Mouse (Mus musculus): Measurements from ENCODE around the gene Ano9. TPM values are rescaled to one million over a fixed set of nuclear protein-coding genes. Genes with fewer than 3 reads are reported as not detected.

Ano9 gene
- 0.18 TPM for polyA plus RNA-seq (2014; fragmentation: Illumina TruSeq; extraction: RNeasy Lipid Tissue Mini Kit (QIAGEN cat#74804); ENCODE audit: low read depth, low replicate concordance)

DNA sequence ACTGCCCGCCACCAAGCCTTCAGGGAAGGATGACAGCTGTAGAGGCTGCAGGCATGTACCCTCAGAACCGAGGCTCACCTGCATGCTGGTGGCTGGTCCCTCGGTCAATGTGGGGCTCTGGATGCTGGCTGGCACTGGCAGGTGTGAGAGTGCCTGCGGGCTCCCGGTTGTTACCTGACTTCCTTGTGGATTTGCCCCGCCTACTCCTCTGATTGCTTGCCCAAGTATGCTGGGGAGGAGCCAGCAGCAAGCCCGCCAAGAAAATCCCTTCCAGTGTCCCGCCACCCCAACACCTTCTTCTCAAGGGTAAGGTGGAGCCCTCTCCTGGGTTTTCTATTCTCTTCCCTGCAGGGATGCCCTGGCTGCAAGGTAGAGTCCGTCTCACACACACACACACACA, at the start of gene Ano9:
Ano9 (minus strand) TSS at position 171 of the 400 bp plus-strand sequence.

DNA sequence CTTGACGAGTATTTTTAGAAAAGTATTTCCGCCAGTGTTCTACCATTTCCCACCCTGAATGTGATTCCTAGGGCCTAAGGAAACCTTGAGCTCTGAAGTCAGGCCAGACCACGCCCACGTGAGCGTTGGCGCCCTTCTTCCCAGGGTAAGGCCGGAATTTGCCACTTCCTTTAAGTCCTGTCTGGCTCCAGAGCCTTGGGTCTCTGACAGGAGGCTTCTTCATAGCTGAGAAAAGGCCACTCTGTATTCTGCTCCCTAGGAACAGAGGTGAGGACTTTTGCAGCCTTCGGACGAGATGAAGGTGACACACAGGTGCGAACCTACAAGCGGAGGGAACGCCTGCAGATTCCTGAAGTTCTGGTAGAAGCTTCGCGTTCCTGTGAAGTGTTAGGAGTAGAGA, 4.6 kb upstream of the Ano9 start, which contains the start of gene Ptdss2:
Ptdss2 (plus strand) TSS at position 138 of the 400 bp plus-strand sequence.

DNA sequence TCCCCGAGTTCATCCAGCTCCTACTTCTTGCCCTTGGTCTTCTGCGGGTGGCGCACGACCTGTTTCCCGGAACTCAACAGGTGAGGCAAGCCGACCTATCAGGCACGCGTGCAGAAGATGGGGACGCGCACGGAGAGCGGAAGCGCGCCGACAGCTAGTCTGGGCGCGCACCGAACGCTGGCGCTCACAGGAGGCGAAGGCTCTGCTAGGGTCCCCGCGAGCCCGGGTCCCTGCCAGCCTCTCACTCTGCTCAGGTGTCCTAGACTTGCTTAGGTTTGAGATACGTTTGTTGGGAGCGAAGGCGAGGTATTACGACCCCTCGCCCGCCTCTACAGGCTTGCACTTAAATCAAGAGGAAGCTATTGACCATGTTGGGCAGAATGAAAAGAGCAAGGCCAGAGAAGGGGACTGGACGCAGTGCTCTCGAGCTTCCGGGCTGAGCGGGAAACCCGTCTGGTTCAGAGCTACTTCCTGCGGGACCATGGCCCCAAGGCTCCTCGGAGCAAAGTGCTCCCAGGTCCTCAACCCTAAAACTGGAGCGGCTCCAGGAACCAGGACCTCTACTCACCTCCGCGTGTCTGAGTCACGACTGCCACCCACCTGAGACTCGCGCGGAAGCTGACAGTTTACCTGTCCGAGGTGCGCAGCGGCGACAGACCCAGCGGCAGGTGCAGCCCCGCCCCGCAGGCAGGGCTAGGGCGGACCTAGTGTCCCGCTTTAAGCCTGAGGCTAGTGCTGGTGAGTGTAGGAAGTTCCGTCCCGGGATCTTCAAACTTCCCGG, 17.5 kb downstream of the Ano9 start, which contains the start of gene Sigirr:
Sigirr (minus strand) TSS at position 662 of the 781 bp plus-strand sequence.

DNA sequence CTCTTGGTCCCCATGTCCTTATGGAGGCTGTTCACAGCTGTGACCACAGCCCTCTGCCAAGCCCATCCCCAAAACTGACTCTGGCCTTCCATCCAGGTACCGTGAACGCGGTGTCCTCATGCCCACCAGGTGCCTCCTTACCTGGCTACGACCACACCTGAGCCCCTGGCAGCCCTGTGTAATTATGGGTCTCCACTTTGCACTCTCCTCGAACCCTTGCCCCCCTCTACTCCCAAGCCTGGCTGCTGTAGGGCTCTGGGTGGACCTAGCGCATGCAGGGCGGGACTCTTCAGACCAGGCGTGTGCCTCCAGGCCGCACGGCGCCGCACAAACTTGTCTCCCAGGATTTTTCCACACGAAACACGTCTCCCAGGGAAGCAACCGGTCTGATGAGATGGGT, 39.8 kb downstream of the Ano9 start, which contains the start of gene Pkp3:
Pkp3 (plus strand) TSS at position 378 of the 400 bp plus-strand sequence.

DNA sequence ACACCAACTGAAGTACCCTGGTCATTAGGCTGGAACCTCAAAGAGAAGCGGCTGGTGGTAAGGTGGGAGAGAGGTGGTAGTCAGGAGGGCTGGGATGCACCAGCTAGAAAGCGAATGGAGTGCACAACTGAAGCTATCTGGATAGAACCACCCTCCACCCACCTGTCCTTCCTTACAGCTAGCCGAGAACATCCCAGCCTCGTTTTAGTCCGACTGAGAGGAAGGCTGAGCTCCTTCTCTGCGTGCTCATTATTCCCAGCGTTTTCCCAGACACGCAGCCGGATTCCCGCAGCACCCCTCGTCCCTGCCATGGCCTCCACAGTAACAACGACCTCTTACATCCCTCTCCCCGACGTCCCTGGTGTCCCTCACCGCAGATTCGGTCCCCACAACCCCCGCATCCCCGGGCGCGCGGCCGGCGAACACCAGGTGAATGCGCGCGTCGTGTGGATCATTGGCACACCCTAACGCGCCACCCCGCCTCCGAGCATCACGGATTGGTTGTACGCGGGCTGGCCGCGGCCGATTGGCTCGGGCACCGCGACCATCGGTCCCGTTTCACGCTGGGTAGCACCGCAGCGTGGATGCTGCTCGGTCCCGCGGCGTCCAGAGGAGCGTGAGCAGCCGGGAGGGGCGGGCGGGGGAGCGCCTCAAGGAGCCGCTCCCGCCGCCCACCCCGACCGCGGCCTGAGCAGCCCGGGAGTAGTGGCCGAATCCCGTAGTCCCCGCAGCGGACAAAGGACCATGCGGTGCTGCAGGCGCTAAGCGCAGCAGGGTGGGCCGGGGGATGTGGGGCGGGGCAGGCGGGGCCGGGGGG, 57.0 kb downstream of the Ano9 start, which contains the start of gene B4galnt4:
B4galnt4 (plus strand) TSS at position 679 of the 817 bp plus-strand sequence.

Other genes with a start within 250 kb of the Ano9 start
- gene Psmd13, start 235.8 kb downstream of the Ano9 start, polyA plus RNA-seq (2014; fragmentation: Illumina TruSeq; extraction: RNeasy Lipid Tissue Mini Kit (QIAGEN cat#74804); ENCODE audit: low read depth, low replicate concordance) = 142 TPM
- 9.5 TPM for gene Sirt3, start 235.5 kb downstream of the Ano9 start, polyA plus RNA-seq (2014; fragmentation: Illumina TruSeq; extraction: RNeasy Lipid Tissue Mini Kit (QIAGEN cat#74804); ENCODE audit: low read depth, low replicate concordance)
- not detected for gene Cox8b, start 217.4 kb downstream of the Ano9 start, polyA plus RNA-seq (2014; fragmentation: Illumina TruSeq; extraction: RNeasy Lipid Tissue Mini Kit (QIAGEN cat#74804); ENCODE audit: low read depth, low replicate concordance)
- not detected for gene Nlrp6, start 196.9 kb downstream of the Ano9 start, polyA plus RNA-seq (2014; fragmentation: Illumina TruSeq; extraction: RNeasy Lipid Tissue Mini Kit (QIAGEN cat#74804); ENCODE audit: low read depth, low replicate concordance)
- 0.11 TPM for gene Pgghg, start 176.4 kb downstream of the Ano9 start, polyA plus RNA-seq (2014; fragmentation: Illumina TruSeq; extraction: RNeasy Lipid Tissue Mini Kit (QIAGEN cat#74804); ENCODE audit: low read depth, low replicate concordance)
- gene Ifitm5, start 167.5 kb downstream of the Ano9 start, polyA plus RNA-seq (2014; fragmentation: Illumina TruSeq; extraction: RNeasy Lipid Tissue Mini Kit (QIAGEN cat#74804); ENCODE audit: low read depth, low replicate concordance) = not detected
- not detected for gene Gm45717, start 161.9 kb downstream of the Ano9 start, polyA plus RNA-seq (2014; fragmentation: Illumina TruSeq; extraction: RNeasy Lipid Tissue Mini Kit (QIAGEN cat#74804); ENCODE audit: low read depth, low replicate concordance)
- 4.3 TPM for gene Ifitm2, start 161.8 kb downstream of the Ano9 start, polyA plus RNA-seq (2014; fragmentation: Illumina TruSeq; extraction: RNeasy Lipid Tissue Mini Kit (QIAGEN cat#74804); ENCODE audit: low read depth, low replicate concordance)
- not detected for gene Ifitm1, start 150.6 kb downstream of the Ano9 start, polyA plus RNA-seq (2014; fragmentation: Illumina TruSeq; extraction: RNeasy Lipid Tissue Mini Kit (QIAGEN cat#74804); ENCODE audit: low read depth, low replicate concordance)
- gene Ifitm3, start 107.0 kb downstream of the Ano9 start, polyA plus RNA-seq (2014; fragmentation: Illumina TruSeq; extraction: RNeasy Lipid Tissue Mini Kit (QIAGEN cat#74804); ENCODE audit: low read depth, low replicate concordance) = 1.7 TPM
- gene Ifitm6, start 99.9 kb downstream of the Ano9 start, polyA plus RNA-seq (2014; fragmentation: Illumina TruSeq; extraction: RNeasy Lipid Tissue Mini Kit (QIAGEN cat#74804); ENCODE audit: low read depth, low replicate concordance) = not detected
- gene Gm17387, start 88.7 kb downstream of the Ano9 start, polyA plus RNA-seq (2014; fragmentation: Illumina TruSeq; extraction: RNeasy Lipid Tissue Mini Kit (QIAGEN cat#74804); ENCODE audit: low read depth, low replicate concordance) = not detected
- 1.2 TPM for gene B4galnt4, start 56.7 kb downstream of the Ano9 start, polyA plus RNA-seq (2014; fragmentation: Illumina TruSeq; extraction: RNeasy Lipid Tissue Mini Kit (QIAGEN cat#74804); ENCODE audit: low read depth, low replicate concordance)
- gene Pkp3, start 39.6 kb downstream of the Ano9 start, polyA plus RNA-seq (2014; fragmentation: Illumina TruSeq; extraction: RNeasy Lipid Tissue Mini Kit (QIAGEN cat#74804); ENCODE audit: low read depth, low replicate concordance) = not detected
- gene Sigirr, start 17.2 kb downstream of the Ano9 start, polyA plus RNA-seq (2014; fragmentation: Illumina TruSeq; extraction: RNeasy Lipid Tissue Mini Kit (QIAGEN cat#74804); ENCODE audit: low read depth, low replicate concordance) = not detected
- 179 TPM for gene Ptdss2, start 4.6 kb upstream of the Ano9 start, polyA plus RNA-seq (2014; fragmentation: Illumina TruSeq; extraction: RNeasy Lipid Tissue Mini Kit (QIAGEN cat#74804); ENCODE audit: low read depth, low replicate concordance)
- gene Rnh1, start 55.1 kb upstream of the Ano9 start, polyA plus RNA-seq (2014; fragmentation: Illumina TruSeq; extraction: RNeasy Lipid Tissue Mini Kit (QIAGEN cat#74804); ENCODE audit: low read depth, low replicate concordance) = 0.41 TPM
- gene Hras, start 76.2 kb upstream of the Ano9 start, polyA plus RNA-seq (2014; fragmentation: Illumina TruSeq; extraction: RNeasy Lipid Tissue Mini Kit (QIAGEN cat#74804); ENCODE audit: low read depth, low replicate concordance) = 6.3 TPM
- 9.5 TPM for gene Lrrc56, start 76.4 kb upstream of the Ano9 start, polyA plus RNA-seq (2014; fragmentation: Illumina TruSeq; extraction: RNeasy Lipid Tissue Mini Kit (QIAGEN cat#74804); ENCODE audit: low read depth, low replicate concordance)
- 18.2 TPM for gene Lmntd2, start 96.3 kb upstream of the Ano9 start, polyA plus RNA-seq (2014; fragmentation: Illumina TruSeq; extraction: RNeasy Lipid Tissue Mini Kit (QIAGEN cat#74804); ENCODE audit: low read depth, low replicate concordance)
- 2.4 TPM for gene Rassf7, start 98.1 kb upstream of the Ano9 start, polyA plus RNA-seq (2014; fragmentation: Illumina TruSeq; extraction: RNeasy Lipid Tissue Mini Kit (QIAGEN cat#74804); ENCODE audit: low read depth, low replicate concordance)
- 24.6 TPM for gene Phrf1, start 111.0 kb upstream of the Ano9 start, polyA plus RNA-seq (2014; fragmentation: Illumina TruSeq; extraction: RNeasy Lipid Tissue Mini Kit (QIAGEN cat#74804); ENCODE audit: low read depth, low replicate concordance)
- 2.1 TPM for gene Irf7, start 148.7 kb upstream of the Ano9 start, polyA plus RNA-seq (2014; fragmentation: Illumina TruSeq; extraction: RNeasy Lipid Tissue Mini Kit (QIAGEN cat#74804); ENCODE audit: low read depth, low replicate concordance)
- 1.5 TPM for gene Cdhr5, start 159.0 kb upstream of the Ano9 start, polyA plus RNA-seq (2014; fragmentation: Illumina TruSeq; extraction: RNeasy Lipid Tissue Mini Kit (QIAGEN cat#74804); ENCODE audit: low read depth, low replicate concordance)
- not detected for gene Sct, start 161.3 kb upstream of the Ano9 start, polyA plus RNA-seq (2014; fragmentation: Illumina TruSeq; extraction: RNeasy Lipid Tissue Mini Kit (QIAGEN cat#74804); ENCODE audit: low read depth, low replicate concordance)
- gene Drd4, start 174.2 kb upstream of the Ano9 start, polyA plus RNA-seq (2014; fragmentation: Illumina TruSeq; extraction: RNeasy Lipid Tissue Mini Kit (QIAGEN cat#74804); ENCODE audit: low read depth, low replicate concordance) = 1.1 TPM
- 1.2 TPM for gene Deaf1, start 209.9 kb upstream of the Ano9 start, polyA plus RNA-seq (2014; fragmentation: Illumina TruSeq; extraction: RNeasy Lipid Tissue Mini Kit (QIAGEN cat#74804); ENCODE audit: low read depth, low replicate concordance)
- gene Tmem80, start 209.9 kb upstream of the Ano9 start, polyA plus RNA-seq (2014; fragmentation: Illumina TruSeq; extraction: RNeasy Lipid Tissue Mini Kit (QIAGEN cat#74804); ENCODE audit: low read depth, low replicate concordance) = 15.0 TPM
- 0.34 TPM for gene Eps8l2, start 221.1 kb upstream of the Ano9 start, polyA plus RNA-seq (2014; fragmentation: Illumina TruSeq; extraction: RNeasy Lipid Tissue Mini Kit (QIAGEN cat#74804); ENCODE audit: low read depth, low replicate concordance)

Data from testis, adult 10 weeks (tissue).